ENCODE assay signal across 8 mouse cellular contexts in the genomic region with DNA sequence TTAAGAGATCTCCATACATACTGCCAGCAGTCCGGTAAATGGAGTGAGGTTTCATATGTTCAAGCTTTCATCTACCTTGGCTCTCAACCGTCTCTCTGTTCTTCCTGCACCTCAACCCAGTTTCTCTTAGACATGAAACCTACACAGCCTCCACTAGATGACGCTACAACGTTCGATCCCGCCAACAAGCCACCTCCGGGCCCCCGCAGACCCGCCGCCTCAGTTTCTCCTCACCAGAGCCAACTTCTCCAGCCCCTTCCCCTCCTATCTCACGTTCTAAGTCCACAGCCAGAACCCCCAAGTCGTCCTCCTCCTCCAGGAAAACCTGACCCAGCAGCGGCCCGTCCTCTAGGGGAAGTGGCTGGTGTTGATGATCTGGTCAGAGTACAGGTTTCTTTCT. TPM values are rescaled to one million over a fixed set of nuclear protein-coding genes. Genes with fewer than 3 reads are reported as not detected.
DNase-seq lines count a peak whose midpoint lies in the region; ATAC-seq lines count a peak whose summit lies in the region.

No protein-coding gene starts in this region.

- no peaks in the 10 kb centered on the region for H3K27me3 ChIP-seq in heart, embryonic 12.5 days (replicated peaks)

- H3K4me2 ChIP-seq in heart, embryonic 12.5 days = peak overlapping the region; percentile 95

- H3K9ac ChIP-seq in heart, embryonic 12.5 days = peak overlapping the region; percentile 71; the same call in 1 of the 2 replicates

- WGBS in heart, embryonic 12.5 days = 17% methylated on average over 14 of the region's 14 CpGs

- H3K4me1 ChIP-seq in heart, embryonic 12.5 days (replicated peaks) = peaks cover 12% of the 10 kb centered on the region

- peak overlapping the region; percentile 63 for H3K4me3 ChIP-seq in heart, embryonic 12.5 days

- DNase-seq in frontal cortex, postnatal 10 days (ENCODE audit: low spot score in 2 of 2) = peak; percentile 20 to 38
- no peak for DNase-seq in frontal cortex, postnatal 25 days (ENCODE audit: low spot score in 2 of 2)
- DNase-seq in adrenal gland, postnatal 36 days = peak; percentile 30 to 42
- peak; percentile 32 for DNase-seq in kidney, postnatal 14 days
- DNase-seq in spleen, postnatal 36 days (ENCODE audit: low spot score in 2 of 2) = peak; percentile 41 to 51
- no peak for DNase-seq in gastrocnemius, adult 18-20 months (ENCODE audit: low spot score)

- no peak for ATAC-seq in heart, embryonic 12.5 days (ENCODE audit: insufficient number of reproducible peaks, low FRiP score)
- peak; percentile 89 for ATAC-seq in megakaryocyte, adult 5-6 weeks (ENCODE audit: poor library complexity, severe bottlenecking)

- 0 out of 2 replicates have a peak, but pooled peaks cover 7% of the 10 kb centered on the region for H3K36me3 ChIP-seq in heart, embryonic 12.5 days

- H3K9me3 ChIP-seq in heart, embryonic 12.5 days (replicated peaks) = no peaks in the 10 kb centered on the region

- H3K27ac ChIP-seq in heart, embryonic 12.5 days (ENCODE audit: poor library complexity, severe bottlenecking) = no peak overlapping the region

RNA-seq across cellular contexts. Expression of gene Eef1a1, which starts 32.7 kb away (rescaled TPM):
- total RNA-seq in adrenal gland, postnatal 36 days (2021) = 1,000 to 10,000 TPM; 6,718 to 6,967 TPM
- polyA plus RNA-seq in heart, embryonic 12.5 days (2016; fragmentation: Nextera tagmentation; extraction: Ambion mirVana) = 2,772 and 2,882 TPM in 2 replicates
- 11,658 and 12,645 TPM in 2 replicates for total RNA-seq in megakaryocyte, adult 5-6 weeks (2015)
- total RNA-seq in megakaryocyte, adult 5-6 weeks (2017) = 9,740 and 9,937 TPM in 2 replicates
- total RNA-seq in gastrocnemius, adult 18-20 months (2021) = 100 to 1,000 TPM; 424 to 467 TPM

Comparison
In these comparisons a context has a peak if more than half of its experiments do, and no peak if none do; other contexts are left out.
1. DNase-seq: peak in frontal cortex, postnatal 10 days (2 of 2), adrenal gland, postnatal 36 days (2 of 2), kidney, postnatal 14 days (single experiment) and spleen, postnatal 36 days (2 of 2); none in frontal cortex, postnatal 25 days (0 of 2) and gastrocnemius, adult 18-20 months (single experiment).
2. RNA of gene Eef1a1, which starts 32.7 kb away (total RNA-seq): 9,740 to 12,645 TPM in megakaryocyte, adult 5-6 weeks and 6,718 to 6,967 TPM in adrenal gland, postnatal 36 days; 424 to 467 TPM in gastrocnemius, adult 18-20 months; every median in the first group is over 10 times any median in the second.